Mouse (Mus musculus): ENCODE results near the gene Adad1.

Gene Adad1

GRCm38 (mm10) chr3:37169283-37169682, 106.0 kb downstream of the Adad1 start:
- no peak for DNase-seq (ENCODE audit: low spot score in 2 of 2)

Data from heart, adult 9 months (tissue).